Mouse (Mus musculus) granulocyte monocyte progenitor cell, adult 5-6 weeks (primary cell): ENCODE data around the gene Rnf157. TPM values are rescaled to one million over a fixed set of nuclear protein-coding genes. Genes with fewer than 3 reads are reported as not detected.
"Not testable (repeated sequence)": the region's sequence is repeated elsewhere in the genome, so short reads cannot be mapped to it uniquely, and the experiment has no call there.

Experiments
- ATAC-seq: replicated peaks from 2 replicates; pipeline ENCODE4 v1.8.0; 2016; ENCODE audit warnings: mild to moderate bottlenecking, moderate TSS enrichment, inconsistent platforms; ENCODE audit not compliant: poor library complexity, severe bottlenecking
- total RNA-seq, 2 experiments: library from RNA; stranded (forward) in 1 of 2; stranded (reverse) in 1 of 2; fragments of 200-712, 200-1000 nt in 1 of 2; fragments of >200 nt in 1 of 2; fragmentation: Nextera tagmentation in 1 of 2; gene quantifications; 2 replicates each; pipeline ENCODE4 v1.2.3; 2014 to 2017

Rnf157 gene
- total RNA-seq, 2 experiments from 2014 or later, result 7.5 to 13.9 TPM

- peak; percentile 7; the same call in 1 of the 2 replicates for ATAC-seq
Measured at GRCm38 (mm10) chr11:116418841-116419462, 6.1 kb upstream of the Rnf157 start.

DNA sequence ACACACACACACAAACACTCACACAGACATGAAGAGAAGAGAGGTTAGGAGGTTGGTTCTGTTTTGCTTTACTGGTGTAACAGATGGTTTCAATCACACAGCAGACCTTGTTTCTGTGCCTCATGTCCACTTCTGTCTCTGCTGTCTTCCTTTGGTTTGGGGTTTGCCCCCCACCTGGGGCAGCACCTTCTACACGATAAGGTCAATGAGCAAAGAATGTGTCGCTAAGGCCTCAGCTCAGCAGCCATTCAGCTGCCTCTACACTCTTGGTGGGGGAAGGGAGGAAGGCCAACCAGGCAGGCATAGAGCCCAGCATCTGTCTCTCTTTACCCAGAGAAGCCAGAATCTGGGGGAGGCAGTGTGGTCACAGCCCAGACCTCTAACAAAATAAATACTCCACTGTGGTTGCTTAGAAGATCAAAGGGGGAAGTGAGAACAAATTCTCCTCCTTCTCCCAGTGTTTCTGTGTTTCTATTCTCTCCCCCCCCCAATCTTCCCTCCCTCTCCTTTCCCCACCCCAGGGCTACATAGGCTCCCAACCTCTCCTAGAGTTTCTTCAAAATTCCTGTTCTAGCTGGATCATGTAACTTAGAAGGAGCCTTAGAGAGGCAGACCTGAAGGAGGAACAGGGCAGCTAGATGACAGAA lies 5.5 kb upstream of the Rnf157 start:
- peak; percentile 86 for ATAC-seq

- no peak for ATAC-seq
Measured at GRCm38 (mm10) chr11:116417054-116417453, 4.2 kb upstream of the Rnf157 start.

GRCm38 (mm10) chr11:116416196-116416943 lies 3.5 kb upstream of the Rnf157 start:
- no peak for ATAC-seq

- peak; percentile 14 for ATAC-seq
Measured at GRCm38 (mm10) chr11:116413631-116414022, 795 bp upstream of the Rnf157 start.

GRCm38 (mm10) chr11:116412028-116412827 lies 604 bp downstream of the Rnf157 start:
- ATAC-seq, result 0 out of 2 replicates have a peak, but pooled peaks have one; percentile 3

DNA sequence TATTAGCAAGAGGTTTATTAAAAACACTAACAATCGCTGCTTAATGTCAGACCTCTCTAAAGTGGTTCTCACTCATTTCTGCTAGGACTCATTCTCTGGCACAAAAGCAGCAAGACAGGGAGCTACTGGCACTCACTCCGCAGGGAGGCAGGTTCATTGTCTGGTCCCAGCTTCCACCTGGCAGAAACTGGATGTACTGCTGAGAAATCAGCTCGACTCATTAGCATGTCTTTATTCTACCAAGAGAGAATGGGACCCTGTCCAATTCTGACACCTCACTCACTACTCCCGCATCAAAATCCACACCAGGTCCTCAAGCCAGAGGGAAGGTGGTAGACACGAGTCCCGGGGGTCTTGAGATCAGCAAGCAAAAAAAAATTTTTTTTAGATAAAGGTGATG lies 1.2 kb downstream of the Rnf157 start:
- no peak for ATAC-seq

- not testable (repeated sequence) for ATAC-seq
Measured at GRCm38 (mm10) chr11:116410415-116410814, 2.4 kb downstream of the Rnf157 start.

- ATAC-seq, result no peak
Measured at GRCm38 (mm10) chr11:116409008-116409407, 3.8 kb downstream of the Rnf157 start.

DNA sequence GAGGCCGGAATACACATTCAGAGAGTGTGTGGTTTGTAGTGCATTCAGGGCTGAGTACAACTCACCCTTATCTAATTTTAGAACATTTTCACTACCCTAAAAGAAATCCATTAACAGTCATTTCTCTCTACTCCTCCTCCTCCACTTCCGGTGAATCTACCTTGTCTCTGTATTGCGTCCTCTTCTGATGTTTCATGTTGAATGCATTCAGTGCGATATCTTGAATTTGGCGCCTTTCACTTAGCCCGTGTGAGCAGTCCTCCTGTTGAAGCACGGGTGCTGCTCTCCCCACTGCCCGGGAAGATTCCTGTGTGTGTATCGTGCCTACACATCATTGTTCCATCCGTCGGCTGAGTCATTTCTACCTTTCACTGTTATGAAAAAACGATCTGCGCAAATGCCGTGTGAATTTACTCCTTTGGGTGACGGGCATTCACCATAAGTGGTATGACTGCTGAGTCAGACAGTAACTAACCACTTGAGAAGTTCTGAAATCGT lies 6.6 kb downstream of the Rnf157 start:
- peak; percentile 77 for ATAC-seq

- no peak for ATAC-seq
Measured at GRCm38 (mm10) chr11:116405601-116406000, 7.2 kb downstream of the Rnf157 start.

DNA sequence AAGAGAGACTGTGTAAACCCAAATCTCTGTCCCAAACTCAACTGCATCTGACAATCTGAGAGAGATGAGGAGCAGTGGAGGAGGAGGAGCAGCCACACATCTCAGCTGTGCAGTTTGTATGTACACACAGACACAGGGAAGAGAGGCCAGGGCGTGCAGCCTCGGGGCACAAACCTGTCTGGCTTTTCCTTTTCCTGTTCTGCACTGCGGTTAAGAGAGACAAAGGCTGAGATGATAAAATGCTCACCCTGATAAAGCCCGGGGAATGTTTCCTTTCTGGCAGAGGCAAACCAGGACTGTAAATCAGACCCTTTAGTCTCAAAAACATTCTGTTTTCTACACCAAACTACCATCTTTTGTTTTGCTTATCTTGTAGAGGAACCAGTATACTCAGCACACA lies 12.3 kb downstream of the Rnf157 start:
- 0 out of 2 replicates have a peak, but pooled peaks have one; percentile 31 for ATAC-seq

DNA sequence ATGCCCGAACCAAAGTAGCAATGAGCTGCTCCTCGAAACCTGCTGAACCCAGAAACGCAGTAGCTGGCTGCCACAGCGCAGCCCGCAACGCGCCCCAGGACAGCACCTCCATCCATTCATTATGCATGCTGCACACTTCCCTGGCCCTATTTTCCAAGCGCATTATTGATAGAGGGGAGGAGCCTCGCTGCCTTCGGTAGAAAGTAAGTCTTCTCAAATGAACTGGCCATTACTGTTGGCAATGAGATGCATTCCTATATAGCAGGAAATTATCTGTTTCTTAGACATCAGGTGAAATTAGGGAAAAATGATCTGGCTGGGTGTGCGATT lies 14.5 kb downstream of the Rnf157 start:
- ATAC-seq, result no peak

DNA sequence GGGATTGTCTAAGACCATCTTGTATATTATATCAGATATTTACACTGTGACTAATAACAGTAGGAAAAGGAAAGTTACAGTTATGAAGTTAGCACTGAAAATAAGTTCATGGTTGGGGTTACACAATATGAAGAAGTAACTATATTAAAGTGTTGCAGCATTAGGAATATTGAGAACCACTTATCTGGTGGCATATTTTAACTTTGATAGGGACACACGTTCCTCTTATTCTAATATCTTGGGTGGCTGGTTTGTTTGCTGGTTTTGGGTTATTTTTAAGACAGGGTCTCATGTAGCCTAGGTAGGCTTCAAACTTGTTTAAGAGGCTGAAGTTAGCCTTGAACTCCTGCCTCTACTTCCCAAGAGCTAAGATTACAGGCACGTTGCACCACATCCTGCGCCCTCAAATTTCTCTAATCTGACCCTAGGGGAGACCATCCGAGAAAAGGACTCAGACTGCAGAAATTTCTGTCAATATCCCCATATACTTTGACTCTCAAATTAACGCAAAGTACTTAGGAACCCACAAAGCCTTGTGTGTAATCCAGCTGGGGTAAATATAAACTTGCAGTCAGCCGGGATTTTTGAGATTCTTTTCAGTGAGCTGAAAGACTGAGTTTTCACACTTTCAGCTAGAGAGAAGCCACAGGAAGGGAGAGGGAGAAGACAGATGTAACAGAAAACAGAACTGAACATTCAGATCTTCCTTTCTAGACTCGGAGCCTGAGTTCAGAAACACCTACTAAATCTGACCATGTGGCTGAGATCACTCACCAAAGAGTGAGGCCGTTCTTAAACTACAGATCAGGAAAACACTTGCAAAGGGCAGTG lies 15.1 kb downstream of the Rnf157 start:
- peak; percentile 53 for ATAC-seq

- no peak for ATAC-seq
Measured at GRCm38 (mm10) chr11:116396934-116397330, 15.9 kb downstream of the Rnf157 start.

- no peak for ATAC-seq
Measured at GRCm38 (mm10) chr11:116396276-116396933, 16.4 kb downstream of the Rnf157 start.

- peak; percentile 63 for ATAC-seq
Measured at GRCm38 (mm10) chr11:116394769-116395168, 18.1 kb downstream of the Rnf157 start.

DNA sequence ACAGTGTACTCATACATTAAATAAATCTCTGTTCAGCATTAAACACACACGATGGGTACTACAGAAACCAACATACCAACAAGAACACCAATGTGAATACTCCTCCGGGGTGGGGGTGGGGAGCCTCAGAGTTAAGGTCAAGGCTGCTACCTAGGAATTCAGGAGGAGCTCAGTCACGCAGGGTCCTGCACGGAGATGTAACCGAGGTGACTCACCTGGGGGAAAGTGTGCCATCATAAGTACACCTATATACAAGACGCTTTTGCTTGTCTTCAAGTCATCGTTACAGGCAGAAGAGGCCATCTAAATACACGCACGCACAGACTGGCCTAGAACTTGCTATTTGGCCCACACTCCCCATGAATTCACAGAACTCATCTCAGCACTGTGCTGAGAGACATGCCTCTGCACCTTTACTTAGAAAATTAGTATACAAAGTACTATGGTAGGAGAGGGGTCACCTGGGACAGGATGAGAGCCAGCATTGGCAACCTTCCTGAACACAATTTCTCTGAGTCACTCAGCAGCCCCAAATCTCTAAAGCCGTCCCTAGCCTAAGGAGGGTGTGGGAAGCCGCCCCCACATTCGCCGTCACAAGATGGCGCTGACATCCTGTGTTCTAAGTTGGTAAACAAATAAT lies 23.9 kb downstream of the Rnf157 start:
- ATAC-seq, result peak; percentile 75
